Mouse (Mus musculus) intestine, embryonic 16.5 days (tissue): ENCODE measurements at regions not wholly inside any gene's neighbourhood (a gene's known extent, or its start where the extent isn't known, plus 50 kb on each side); places are given as distances from the start of the nearest gene placed in this dataset.
A peak's percentile ranks its signal among the peaks of the same experiment; 100 is the strongest.
"Not testable (repeated sequence)": the region's sequence is repeated elsewhere in the genome, so short reads cannot be mapped to it uniquely, and the experiment has no call there.

ENCODE experiments used
- ATAC-seq: fragments of 200-750 bp; cut with Nextera tagmentation; 2 replicates; pipeline ENCODE4 v1.8.0; 2017; ENCODE audit warnings: moderate TSS enrichment, moderate library complexity
- H3K27ac ChIP-seq: fragments of 300-500 bp; sonication (generic); 2 replicates; pipeline ENCODE4 v1.5.1; 2014; ENCODE audit warnings: mild to moderate bottlenecking, low read length
- H3K27me3 ChIP-seq: fragments of 300-500 bp; sonication (generic); replicated peaks from 2 replicates; pipeline ENCODE4 v1.6.1; 2014; ENCODE audit warnings: low read length, control low read depth, mixed read lengths; ENCODE audit not compliant: control insufficient read depth, insufficient read depth
- H3K36me3 ChIP-seq: fragments of 300-500 bp; sonication (generic); 2 replicates; pipeline ENCODE4 v1.6.1; 2014; ENCODE audit warnings: low read length, control low read depth; ENCODE audit not compliant: control insufficient read depth, insufficient read depth
- H3K4me1 ChIP-seq: fragments of 300-500 bp; sonication (generic); 2 replicates; pipeline ENCODE4 v1.6.1; 2014; ENCODE audit warnings: low read length, control low read depth, mixed read lengths; ENCODE audit not compliant: control insufficient read depth, insufficient read depth
- H3K4me2 ChIP-seq: fragments of 300-500 bp; sonication (generic); 2 replicates; pipeline ENCODE4 v1.6.1; 2014; ENCODE audit warnings: low read depth, low read length, control low read depth
- H3K4me3 ChIP-seq: fragments of 300-500 bp; sonication (generic); 2 replicates; pipeline ENCODE4 v1.5.1; 2014; ENCODE audit warnings: mild to moderate bottlenecking, low read length
- H3K9ac ChIP-seq: fragments of 300-500 bp; sonication (generic); 2 replicates; pipeline ENCODE4 v1.6.1; 2014; ENCODE audit warnings: low read depth, low read length
- H3K9me3 ChIP-seq: fragments of 300-500 bp; sonication (generic); 2 replicates; pipeline ENCODE4 v1.6.1; 2016; ENCODE audit warnings: low read length, control low read depth; ENCODE audit not compliant: control insufficient read depth
- WGBS: fragments of 180-500 bp; shearing (Covaris S2); extraction: QIAGEN DNeasy Blood & Tissue Kit; methylation state at CpG from one replicate; pipeline ENCODE4 v1.1.7; 2014; 5-methylcytosine and 5-hydroxymethylcytosine counted together

GRCm38 (mm10) chr13:97355411-97355810, 114.5 kb downstream of the Enc1 start:
- not testable (repeated sequence) for H3K4me2 ChIP-seq, H3K27me3 ChIP-seq, H3K4me1 ChIP-seq, H3K27ac ChIP-seq, H3K4me3 ChIP-seq, ATAC-seq, H3K9ac ChIP-seq, H3K36me3 ChIP-seq, H3K9me3 ChIP-seq
- 92% methylated on average over 6 of the region's 6 CpGs for WGBS

- Histone ChIP-seq H3K9ac (no peak overlapping the region), H3K4me1 (no peaks in the 10 kb centered on the region), H3K36me3 (no peaks in the 10 kb centered on the region), H3K27ac (no peak overlapping the region), H3K4me3 (no peak overlapping the region), H3K9me3 (no peaks in the 10 kb centered on the region), H3K4me2 (no peak overlapping the region), H3K27me3 (no peaks in the 10 kb centered on the region)
- ATAC-seq: no peak
- 79% methylated on average over 7 of the region's 7 CpGs for WGBS
Observed at GRCm38 (mm10) chr13:97347696-97348095, 106.8 kb downstream of the Enc1 start.

GRCm38 (mm10) chr13:97341218-97341889, 100.4 kb downstream of the Enc1 start:
- no peak overlapping the region for H3K4me3 ChIP-seq
- peak overlapping the region; percentile 69 for H3K27ac ChIP-seq
- no peak overlapping the region; the same call in 1 of the 2 replicates for H3K9ac ChIP-seq
- ATAC-seq: peak; percentile 51
- no peaks in the 10 kb centered on the region for H3K36me3 ChIP-seq
- peaks cover 20% of the 10 kb centered on the region for H3K4me1 ChIP-seq
- no peaks in the 10 kb centered on the region for H3K27me3 ChIP-seq
- 36% methylated on average over 7 of the region's 7 CpGs for WGBS
- no peaks in the 10 kb centered on the region for H3K9me3 ChIP-seq
- no peak overlapping the region for H3K4me2 ChIP-seq

GRCm38 (mm10) chr13:97337954-97338353, 97.0 kb downstream of the Enc1 start:
- Histone ChIP-seq H3K27ac (peak overlapping the region; percentile 30; the same call in 1 of the 2 replicates), H3K27me3 (no peaks in the 10 kb centered on the region), H3K9me3 (no peaks in the 10 kb centered on the region), H3K36me3 (no peaks in the 10 kb centered on the region), H3K4me3 (no peak overlapping the region), H3K4me2 (no peak overlapping the region), H3K9ac (no peak overlapping the region), H3K4me1 (peaks cover 20% of the 10 kb centered on the region)
- no peak for ATAC-seq
- 25% methylated on average over 3 of the region's 3 CpGs for WGBS

- no peaks in the 10 kb centered on the region for H3K36me3 ChIP-seq
- 34% methylated on average over 10 of the region's 10 CpGs for WGBS
- H3K27ac ChIP-seq: peak overlapping the region; percentile 38; the same call in 1 of the 2 replicates
- no peaks in the 10 kb centered on the region for H3K9me3 ChIP-seq
- ATAC-seq: peak; percentile 37; the same call in 1 of the 2 replicates
- no peak overlapping the region; the same call in 1 of the 2 replicates for H3K9ac ChIP-seq
- H3K4me3 ChIP-seq: no peak overlapping the region
- peaks cover 20% of the 10 kb centered on the region for H3K4me1 ChIP-seq
- H3K27me3 ChIP-seq: no peaks in the 10 kb centered on the region
- no peak overlapping the region for H3K4me2 ChIP-seq
Observed at GRCm38 (mm10) chr13:97337296-97337731, 96.4 kb downstream of the Enc1 start.

- Histone ChIP-seq H3K36me3 (no peaks in the 10 kb centered on the region), H3K27me3 (no peaks in the 10 kb centered on the region), H3K4me1 (peaks cover 5% of the 10 kb centered on the region), H3K4me2 (no peak overlapping the region), H3K9ac (no peak overlapping the region), H3K9me3 (no peaks in the 10 kb centered on the region), H3K27ac (no peak overlapping the region), H3K4me3 (no peak overlapping the region)
- 40% methylated on average over 10 of the region's 10 CpGs for WGBS
- peak; percentile 73 for ATAC-seq
Observed at GRCm38 (mm10) chr13:97333801-97334534, 93.1 kb downstream of the Enc1 start.

- no peak overlapping the region for H3K4me3 ChIP-seq
- H3K9ac ChIP-seq: no peak overlapping the region
- ATAC-seq: no peak
- H3K9me3 ChIP-seq: no peaks in the 10 kb centered on the region
- no peak overlapping the region for H3K4me2 ChIP-seq
- no peaks in the 10 kb centered on the region for H3K4me1 ChIP-seq
- H3K27ac ChIP-seq: no peak overlapping the region
- no peaks in the 10 kb centered on the region for H3K36me3 ChIP-seq
- no peaks in the 10 kb centered on the region for H3K27me3 ChIP-seq
- 87% methylated on average over 14 of the region's 14 CpGs for WGBS
Observed at GRCm38 (mm10) chr13:97331072-97331471, 90.2 kb downstream of the Enc1 start.

- not testable (repeated sequence) for H3K9me3 ChIP-seq, H3K27me3 ChIP-seq, H3K4me2 ChIP-seq, H3K4me1 ChIP-seq, H3K27ac ChIP-seq, H3K4me3 ChIP-seq, H3K36me3 ChIP-seq, ATAC-seq, H3K9ac ChIP-seq
- WGBS: 74% methylated on average over 4 of the region's 4 CpGs
Observed at GRCm38 (mm10) chr13:97321307-97321706, 80.4 kb downstream of the Enc1 start.

GRCm38 (mm10) chr13:97320756-97321155, 79.9 kb downstream of the Enc1 start:
- Histone ChIP-seq H3K4me3 (no peak overlapping the region), H3K4me2 (no peak overlapping the region), H3K27ac (no peak overlapping the region), H3K9me3 (no peaks in the 10 kb centered on the region), H3K36me3 (no peaks in the 10 kb centered on the region), H3K27me3 (no peaks in the 10 kb centered on the region), H3K9ac (no peak overlapping the region), H3K4me1 (no peaks in the 10 kb centered on the region)
- no peak for ATAC-seq
- 20% methylated on average over 3 of the region's 4 CpGs for WGBS
